Mouse (Mus musculus): ENCODE data around the gene Eif4enif1.

The Eif4enif1 gene

DNA sequence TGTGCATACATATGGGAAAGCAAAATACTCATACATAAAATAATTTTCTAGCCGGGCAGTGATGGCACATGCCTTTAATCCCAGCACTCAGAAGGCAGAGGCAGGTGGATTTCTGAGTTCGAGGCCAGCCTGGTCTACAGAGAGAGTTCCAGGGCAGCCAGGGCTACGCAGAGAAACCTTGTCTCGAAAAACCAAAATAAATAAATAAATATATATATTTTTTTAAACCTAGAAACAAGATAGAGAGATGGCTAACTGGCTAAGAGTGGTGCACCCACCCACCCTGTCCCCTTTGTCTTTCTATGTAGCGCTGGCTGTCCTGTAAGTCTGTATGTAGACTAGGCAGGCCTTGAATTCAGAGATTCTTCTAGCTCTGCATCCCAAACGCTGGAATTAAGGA is 29.7 kb upstream of the Eif4enif1 start:
- ChIA-PET CTCF (interaction anchor here (0.6 to 24.4 kb wide), 19 partner anchors 8 to 500 kb away, joined by 3 to 718 read pairs (median 9); partner anchors contain the start of gene Sfi1 (in 4 of the 4)), POLR2A (interaction anchor here (0.9 to 24.5 kb wide), 18 partner anchors 8 to 37 kb away, joined by 3 to 5029 read pairs (median 16); partner anchors contain the start of genes Sfi1 (in 4 of the 4) and Eif4enif1 (in 1 of the 4))

DNA sequence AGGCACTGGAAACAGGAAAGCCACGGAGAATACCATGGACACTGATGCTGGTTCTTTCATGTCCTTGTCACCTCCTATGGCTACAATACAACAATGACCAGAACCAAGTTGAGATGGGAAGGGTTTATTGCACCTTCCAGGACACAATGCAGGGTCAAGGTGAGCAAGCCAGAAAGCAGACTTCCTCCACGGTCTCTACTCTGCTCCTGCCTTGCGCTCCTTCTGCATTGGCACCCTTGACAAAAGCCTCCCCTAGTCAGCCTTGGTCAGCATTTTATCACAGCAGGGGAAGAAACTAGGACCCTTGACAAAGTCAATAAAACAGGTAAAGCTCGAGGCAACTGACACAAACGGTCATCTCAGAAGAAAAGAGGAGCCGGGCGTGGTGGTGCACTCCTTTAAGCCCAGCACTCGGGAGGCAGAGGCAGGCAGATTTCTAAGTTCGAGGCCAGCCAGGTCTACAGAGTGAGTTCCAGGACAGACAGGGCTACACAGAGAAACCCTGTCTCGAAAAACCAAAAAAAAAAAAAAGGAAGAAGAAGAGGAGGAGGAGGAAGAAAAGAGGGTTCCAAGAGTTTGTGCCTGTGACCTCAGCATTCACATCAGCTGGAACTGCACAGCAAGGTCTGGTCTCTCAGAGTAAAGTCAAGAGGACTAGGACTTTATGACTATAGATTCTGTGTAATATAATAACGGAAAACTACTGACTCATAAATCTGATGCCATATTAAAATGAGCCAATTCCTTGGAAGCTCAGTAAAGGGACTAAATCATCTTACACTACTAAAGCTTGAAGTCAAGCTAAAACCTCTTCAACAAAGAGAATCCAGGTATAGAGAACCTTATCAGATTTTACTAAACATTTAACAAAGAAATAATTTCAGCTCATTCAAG is 28.5 kb upstream of the Eif4enif1 start:
- POLR2A ChIA-PET = interaction anchor here (0.6 to 24.5 kb wide), 24 partner anchors 9 to 1662 kb away, joined by 3 to 5029 read pairs (median 8); partner anchors contain the start of genes Sfi1 (in 3 of the 4) and Eif4enif1 (in 1 of the 4)
- CTCF ChIA-PET = interaction anchor here (0.5 to 27.0 kb wide), 28 partner anchors 2 to 499 kb away, joined by 3 to 718 read pairs (median 8); partner anchors contain the start of gene Sfi1 (in 4 of the 4)

- CTCF ChIA-PET = interaction anchor here (0.7 to 27.0 kb wide), 26 partner anchors 7 to 49 kb away, joined by 3 to 718 read pairs (median 13); partner anchors contain the start of gene Sfi1 (in 4 of the 4)
- POLR2A ChIA-PET = interaction anchor here (0.5 to 24.5 kb wide), 25 partner anchors 8 to 1088 kb away, joined by 3 to 5029 read pairs (median 22); partner anchors contain the start of genes Sfi1 (in 4 of the 4) and Eif4enif1 (in 1 of the 4)
These were observed 23.0 kb upstream of the Eif4enif1 start for GRCm38 (mm10) chr11:3178968-3179725.

DNA sequence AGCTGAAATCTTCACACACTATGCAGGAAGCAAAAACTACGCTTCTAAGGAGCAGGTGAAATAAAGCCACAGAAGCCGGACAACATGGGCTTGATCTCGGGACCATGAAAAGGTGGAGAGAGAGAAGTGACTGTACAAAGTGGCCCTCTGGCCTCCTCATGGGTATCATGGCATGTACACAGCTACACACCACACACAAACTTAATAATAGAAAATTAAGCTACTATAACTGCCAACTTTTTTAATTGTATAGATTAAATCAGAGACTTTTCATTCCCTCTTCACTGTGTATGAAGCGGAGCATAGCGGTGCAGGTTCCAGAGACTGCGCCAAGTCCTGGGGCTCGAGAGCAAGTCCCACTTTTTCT is 22.5 kb upstream of the Eif4enif1 start:
- CTCF ChIA-PET = interaction anchor here (0.8 to 27.0 kb wide), 20 partner anchors 7 to 46 kb away, joined by 3 to 718 read pairs (median 44); partner anchors contain the start of gene Sfi1 (in 4 of the 4)
- POLR2A ChIA-PET = interaction anchor here (0.5 to 24.5 kb wide), 24 partner anchors 8 to 1087 kb away, joined by 3 to 5029 read pairs (median 18); partner anchors contain the start of genes Sfi1 (in 4 of the 4) and Eif4enif1 (in 1 of the 4)

- CTCF ChIA-PET = interaction anchor here (0.5 to 27.0 kb wide), 8 partner anchors 9 to 37 kb away, joined by 6 to 718 read pairs (median 120); partner anchors contain the start of gene Sfi1 (in 3 of the 4)
- POLR2A ChIA-PET = interaction anchor here (3.3 to 24.5 kb wide), 11 partner anchors 10 to 46 kb away, joined by 18 to 5029 read pairs (median 794); partner anchors contain the start of genes Sfi1 (in 4 of the 4) and Eif4enif1 (in 1 of the 4)
These were observed 21.6 kb upstream of the Eif4enif1 start for GRCm38 (mm10) chr11:3180510-3181160.

DNA sequence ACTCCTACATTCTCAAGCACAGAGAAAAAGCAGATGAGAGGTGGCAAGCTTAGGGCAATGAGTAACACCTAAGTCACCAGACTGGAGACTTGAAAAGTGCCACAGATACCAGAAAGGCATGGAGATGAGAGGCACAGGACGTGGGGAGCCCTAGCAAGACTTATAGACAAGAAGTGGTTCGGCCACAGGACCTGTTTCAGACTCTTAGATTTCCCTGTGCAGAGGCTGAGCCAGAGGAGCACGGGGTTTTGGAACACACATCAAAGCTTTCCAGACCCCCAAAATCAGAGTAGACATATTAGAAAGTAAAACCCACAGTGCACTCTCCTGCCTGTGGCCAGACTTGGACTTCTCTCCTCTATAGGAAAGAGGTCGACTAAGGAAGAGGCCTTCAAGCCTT is 20.9 kb upstream of the Eif4enif1 start:
- POLR2A ChIA-PET = interaction anchor here (1.0 to 23.8 kb wide), 12 partner anchors 11 to 46 kb away, joined by 3 to 4148 read pairs (median 124); partner anchors contain the start of genes Sfi1 (in 4 of the 4) and Eif4enif1 (in 1 of the 4)
- CTCF ChIA-PET = interaction anchor here in 3 of 4 experiments (0.5 to 27.0 kb wide), 9 partner anchors 9 to 48 kb away, joined by 3 to 615 read pairs (median 30); partner anchors contain the start of gene Sfi1 (in 3 of the 3)

GRCm38 (mm10) chr11:3181971-3182370 is 20.2 kb upstream of the Eif4enif1 start:
- ChIA-PET POLR2A (interaction anchor here (0.6 to 23.8 kb wide), 15 partner anchors 10 to 47 kb away, joined by 3 to 4148 read pairs (median 18); partner anchors contain the start of genes Sfi1 (in 4 of the 4) and Eif4enif1 (in 1 of the 4)), CTCF (interaction anchor here (0.6 to 27.0 kb wide), 16 partner anchors 9 to 49 kb away, joined by 3 to 615 read pairs (median 4); partner anchors contain the start of gene Sfi1 (in 4 of the 4))

DNA sequence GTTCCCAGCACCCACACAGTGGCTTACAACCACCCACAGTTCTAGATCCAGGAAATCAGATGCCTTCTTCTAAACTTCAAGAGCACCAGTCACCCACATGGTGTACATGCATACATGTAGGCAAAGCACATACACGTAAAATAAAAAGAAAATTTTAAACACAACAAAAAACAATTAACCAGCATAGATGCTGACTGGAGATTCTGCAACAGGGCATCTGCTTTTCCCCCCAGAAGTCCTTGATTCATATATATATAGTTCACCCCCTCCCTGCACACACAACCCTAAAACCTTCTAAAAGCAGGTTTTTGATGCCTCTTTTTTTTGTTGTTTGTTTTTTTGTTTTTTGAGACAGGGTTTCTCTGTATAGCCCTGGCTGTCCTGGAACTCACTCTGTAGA is 19.5 kb upstream of the Eif4enif1 start:
- CTCF ChIA-PET = interaction anchor here (0.6 to 27.0 kb wide), 11 partner anchors 8 to 37 kb away, joined by 3 to 615 read pairs (median 8); partner anchors contain the start of gene Sfi1 (in 4 of the 4)
- POLR2A ChIA-PET = interaction anchor here (1.0 to 23.8 kb wide), 14 partner anchors 9 to 48 kb away, joined by 3 to 4148 read pairs (median 56); partner anchors contain the start of genes Sfi1 (in 4 of the 4) and Eif4enif1 (in 1 of the 4)

DNA sequence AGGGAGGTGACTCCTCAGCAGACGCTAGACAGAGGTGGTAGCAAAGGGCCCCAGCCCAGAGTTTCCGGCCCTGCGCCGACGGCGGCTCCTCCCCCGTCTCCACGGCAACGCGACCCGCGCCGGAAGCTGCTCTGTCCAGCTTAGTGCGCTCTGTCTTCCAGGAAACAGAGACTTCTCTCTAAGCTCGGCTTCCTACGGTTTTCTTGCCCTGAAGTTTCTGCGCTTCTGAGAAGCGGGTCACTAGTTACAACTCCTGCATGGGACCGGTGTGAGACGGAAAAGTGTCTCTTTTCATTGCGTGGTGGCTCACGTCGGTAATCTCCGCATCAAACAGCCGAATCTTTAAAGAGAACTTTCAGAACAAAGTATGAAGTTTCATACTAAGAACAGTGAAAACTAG is 8.8 kb upstream of the Eif4enif1 start, which contains the start of gene Sfi1:
Gene Sfi1, minus strand, starts transcription at position 101 of the 400 bp plus-strand sequence.
- ChIA-PET POLR2A (interaction anchor here (0.6 to 23.8 kb wide), 69 partner anchors 7 to 1753 kb away, joined by 3 to 4148 read pairs (median 7); partner anchors contain the start of genes Drg1 (in 3 of the 4), Eif4enif1 (in 3 of the 4), Patz1 (in 2 of the 4) and Morc2a (in 1 of the 4)), CTCF (interaction anchor here (0.6 to 27.0 kb wide), 69 partner anchors 8 to 1077 kb away, joined by 3 to 615 read pairs (median 8); no protein-coding TSS in a partner anchor)

- POLR2A ChIA-PET = interaction anchor here in 3 of 4 experiments (0.6 to 23.8 kb wide), 18 partner anchors 7 to 448 kb away, joined by 3 to 4148 read pairs (median 5); partner anchors contain the start of genes Drg1 (in 2 of the 3), Sfi1 (in 2 of the 3) and Morc2a (in 1 of the 3)
- CTCF ChIA-PET = interaction anchor here in 3 of 4 experiments (0.6 to 1.1 kb wide), 4 partner anchors 8 to 253 kb away, joined by 3 to 12 read pairs (median 5); partner anchors contain the start of gene Sfi1 (in 1 of the 3)
These were observed 1.6 kb upstream of the Eif4enif1 start for GRCm38 (mm10) chr11:3200636-3201035.

- ChIA-PET CTCF (interaction anchor here in 2 of 4 experiments (0.6 to 1.1 kb wide), 5 partner anchors 9 to 252 kb away, joined by 3 to 12 read pairs (median 3); partner anchors contain the start of gene Sfi1 (in 1 of the 2)), POLR2A (interaction anchor here in 3 of 4 experiments (0.6 to 23.8 kb wide), 30 partner anchors 8 to 534 kb away, joined by 3 to 4148 read pairs (median 5); partner anchors contain the start of genes Sfi1 (in 3 of the 3), Drg1 (in 2 of the 3) and Patz1 (in 1 of the 3))
These were observed 614 bp upstream of the Eif4enif1 start for GRCm38 (mm10) chr11:3201326-3202230.

DNA sequence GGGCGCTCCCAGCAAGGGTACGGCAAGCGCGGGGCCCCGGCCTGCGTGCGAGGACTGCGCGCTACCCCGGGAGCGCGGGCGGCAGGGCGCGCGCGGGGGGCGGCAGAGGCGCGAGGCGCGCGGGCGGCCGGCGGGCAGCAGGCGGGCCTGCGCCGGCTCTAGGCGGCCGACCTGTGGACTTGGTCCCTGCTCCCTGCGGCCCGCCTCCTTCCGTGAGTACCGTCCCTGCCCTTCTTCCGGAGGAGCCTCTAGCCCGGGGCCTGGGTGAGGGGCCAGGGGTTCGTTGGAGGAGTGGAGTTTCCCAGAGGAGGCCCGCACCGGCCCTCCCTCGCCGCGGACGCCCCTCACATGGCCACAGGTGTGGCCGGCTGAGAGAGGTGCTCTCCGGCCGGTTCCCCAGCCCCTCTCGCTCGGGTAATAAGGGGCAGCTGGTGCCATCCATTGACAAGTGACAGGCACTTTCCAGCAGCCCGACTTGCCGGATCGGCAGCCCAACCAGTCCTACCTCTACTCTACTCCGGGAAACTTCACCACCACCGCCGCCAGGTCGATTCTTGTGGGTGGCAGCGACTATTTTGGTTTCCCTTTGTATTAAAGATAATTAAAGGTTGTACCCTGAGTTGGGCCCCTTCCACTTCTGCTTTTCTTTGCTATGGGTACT is 719 bp downstream of the Eif4enif1 start:
- ChIA-PET POLR2A (interaction anchor here in 3 of 4 experiments (0.7 to 23.8 kb wide), 21 partner anchors 10 to 133 kb away, joined by 3 to 4148 read pairs (median 9); partner anchors contain the start of genes Sfi1 (in 3 of the 3), Drg1 (in 2 of the 3) and Patz1 (in 2 of the 3)), CTCF (interaction anchor here in 2 of 4 experiments (0.7 to 1.1 kb wide), 3 partner anchors 12 to 145 kb away, joined by 3 read pairs; no protein-coding TSS in a partner anchor)

DNA sequence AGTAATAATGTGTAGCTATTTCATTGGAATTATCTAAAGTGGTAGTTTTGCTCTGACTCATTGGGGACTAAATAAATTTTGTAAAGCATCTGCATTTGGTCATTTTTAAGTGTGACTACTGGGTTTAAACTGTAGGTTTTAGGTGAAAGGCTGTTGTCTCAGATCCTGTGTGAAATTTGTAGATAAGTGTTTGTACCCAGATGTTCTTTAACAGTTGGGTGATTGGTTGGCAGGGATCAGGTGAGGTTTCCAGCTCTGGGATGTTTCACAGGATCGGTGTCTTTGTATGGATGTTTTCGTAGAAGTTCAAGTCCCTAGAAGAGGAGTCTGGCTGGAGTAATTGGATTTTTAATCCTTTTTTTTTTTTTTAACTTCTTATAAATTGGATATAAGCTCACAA is 1.6 kb downstream of the Eif4enif1 start:
- ChIA-PET CTCF (interaction anchor here in 2 of 4 experiments (0.5 to 1.0 kb wide), 3 partner anchors 11 to 144 kb away, joined by 3 read pairs; no protein-coding TSS in a partner anchor), POLR2A (interaction anchor here in 3 of 4 experiments (0.5 to 23.8 kb wide), 16 partner anchors 11 to 132 kb away, joined by 3 to 4148 read pairs (median 5); partner anchors contain the start of genes Sfi1 (in 3 of the 3), Drg1 (in 2 of the 3) and Patz1 (in 1 of the 3))

GRCm38 (mm10) chr11:3205207-3205606 is 3.0 kb downstream of the Eif4enif1 start:
- POLR2A ChIA-PET = interaction anchor here in 3 of 4 experiments (0.6 to 3.9 kb wide), 15 partner anchors 8 to 144 kb away, joined by 3 to 17 read pairs (median 6); partner anchors contain the start of genes Sfi1 (in 3 of the 3), Drg1 (in 2 of the 3) and Patz1 (in 1 of the 3)
- CTCF ChIA-PET = no interaction called here
